Mouse (Mus musculus) neural tube, embryonic 15.5 days (tissue): ENCODE measurements around the gene Lamp1. TPM values are rescaled to one million over a fixed set of nuclear protein-coding genes. Genes with fewer than 3 reads are reported as not detected.
A peak's percentile ranks its signal among the peaks of the same experiment; 100 is the strongest.
"Not testable (repeated sequence)": the region's sequence is repeated elsewhere in the genome, so short reads cannot be mapped to it uniquely, and the experiment has no call there.

ENCODE experiments used
- ATAC-seq: fragments of 200-750 bp; cut with Nextera tagmentation; 2 replicates; pipeline ENCODE4 v1.8.0; 2017; ENCODE audit warnings: mild to moderate bottlenecking, moderate TSS enrichment, moderate library complexity; ENCODE audit not compliant: low FRiP score
- H3K27ac ChIP-seq: fragments of 300-500 bp; sonication (generic); replicated peaks from 2 replicates; pipeline ENCODE4 v1.5.1; 2015; ENCODE audit warnings: mild to moderate bottlenecking, inconsistent platforms
- H3K27me3 ChIP-seq: fragments of 300-500 bp; sonication (generic); replicated peaks from 2 replicates; pipeline ENCODE4 v1.6.1; 2015; ENCODE audit warnings: inconsistent platforms
- H3K36me3 ChIP-seq: fragments of 300-500 bp; sonication (generic); 2 replicates; pipeline ENCODE4 v1.6.1; 2015; ENCODE audit warnings: inconsistent platforms
- H3K4me1 ChIP-seq: fragments of 300-500 bp; sonication (generic); 2 replicates; pipeline ENCODE4 v1.6.1; 2015; ENCODE audit warnings: inconsistent platforms
- H3K4me2 ChIP-seq: fragments of 300-500 bp; sonication (generic); 2 replicates; pipeline ENCODE4 v1.6.1; 2015; ENCODE audit warnings: inconsistent platforms, mild to moderate bottlenecking, moderate library complexity
- H3K4me3 ChIP-seq: fragments of 300-500 bp; sonication (generic); replicated peaks from 2 replicates; pipeline ENCODE4 v1.5.1; 2015; ENCODE audit warnings: mild to moderate bottlenecking, inconsistent platforms
- H3K9ac ChIP-seq: fragments of 300-500 bp; sonication (generic); replicated peaks from 2 replicates; pipeline ENCODE4 v1.6.1; 2015; ENCODE audit warnings: mild to moderate bottlenecking, inconsistent platforms
- H3K9me3 ChIP-seq: fragments of 300-500 bp; sonication (generic); replicated peaks from 2 replicates; pipeline ENCODE4 v1.6.1; 2016; ENCODE audit warnings: inconsistent platforms
- WGBS: fragments of 180-500 bp; shearing (Covaris S2); methylation state at CpG from one replicate; pipeline ENCODE4 v1.1.7; 2015; ENCODE audit warnings: mixed read lengths; 5-methylcytosine and 5-hydroxymethylcytosine counted together
- polyA plus RNA-seq: library from polyadenylated mRNA; unstranded; fragments of >200 nt; fragmentation: Nextera tagmentation; extraction: Ambion mirVana; gene quantifications from 2 replicates; pipeline ENCODE4 v1.2.1, GENCODE M21; 2015

The Lamp1 gene
- polyA plus RNA-seq: 286 and 295 TPM in 2 replicates

- Histone ChIP-seq H3K9me3 (no peaks in the 10 kb centered on the region), H3K27ac (peak within 1 kb of the TSS; percentile 85), H3K4me2 (peak within 1 kb of the TSS; percentile 94), H3K4me1 (peaks cover 37% of the 10 kb centered on the region), H3K9ac (peak within 1 kb of the TSS; percentile 96), H3K27me3 (no peaks in the 10 kb centered on the region), H3K4me3 (peak within 1 kb of the TSS; percentile 98), H3K36me3 (peaks cover 6% of the 10 kb centered on the region; the same call in 1 of the 2 replicates)
- peak; percentile 99 for ATAC-seq
- WGBS: 2% methylated on average over 41 of the region's 50 CpGs
Measured at GRCm38 (mm10) chr8:13158718-13159376, at the start of gene Lamp1. Gene Lamp1 (plus strand): TSS chr8:13159161.

- Histone ChIP-seq H3K9me3 (no peaks in the 10 kb centered on the region), H3K27ac (no peak overlapping the region), H3K9ac (no peak overlapping the region), H3K27me3 (no peaks in the 10 kb centered on the region), H3K4me2 (no peak overlapping the region), H3K36me3 (no peaks in the 10 kb centered on the region), H3K4me3 (no peak overlapping the region), H3K4me1 (peaks cover 43% of the 10 kb centered on the region)
- WGBS: 44% methylated on average over 1 of the region's 1 CpGs
- no peak for ATAC-seq
Measured at GRCm38 (mm10) chr8:13109416-13109960, 49.5 kb upstream of the Lamp1 start.

- Histone ChIP-seq H3K36me3 (peaks cover 4% of the 10 kb centered on the region; the same call in 1 of the 2 replicates), H3K4me2 (no peak overlapping the region), H3K4me3 (no peak overlapping the region), H3K9me3 (no peaks in the 10 kb centered on the region), H3K9ac (no peak overlapping the region), H3K4me1 (peaks cover 36% of the 10 kb centered on the region), H3K27me3 (no peaks in the 10 kb centered on the region), H3K27ac (no peak overlapping the region)
- no peak for ATAC-seq
- 91% methylated on average over 11 of the region's 11 CpGs for WGBS
Measured at GRCm38 (mm10) chr8:13111917-13112316, 47.0 kb upstream of the Lamp1 start.

- Histone ChIP-seq H3K36me3 (peaks cover 4% of the 10 kb centered on the region; the same call in 1 of the 2 replicates), H3K27me3 (no peaks in the 10 kb centered on the region), H3K4me3 (no peak overlapping the region), H3K9me3 (no peaks in the 10 kb centered on the region), H3K4me1 (peaks cover 25% of the 10 kb centered on the region), H3K4me2 (no peak overlapping the region), H3K27ac (no peak overlapping the region), H3K9ac (no peak overlapping the region)
- no peak for ATAC-seq
- 92% methylated on average over 4 of the region's 4 CpGs for WGBS
Measured at GRCm38 (mm10) chr8:13113232-13113631, 45.7 kb upstream of the Lamp1 start.

GRCm38 (mm10) chr8:13117096-13117495 lies 41.9 kb upstream of the Lamp1 start:
- H3K27me3 ChIP-seq: no peaks in the 10 kb centered on the region
- H3K9ac ChIP-seq: no peak overlapping the region
- no peaks in the 10 kb centered on the region for H3K4me1 ChIP-seq
- H3K36me3 ChIP-seq: peaks cover 17% of the 10 kb centered on the region; the same call in 1 of the 2 replicates
- H3K9me3 ChIP-seq: no peaks in the 10 kb centered on the region
- WGBS: 92% methylated on average over 2 of the region's 2 CpGs
- ATAC-seq: no peak
- H3K27ac ChIP-seq: no peak overlapping the region
- no peak overlapping the region for H3K4me3 ChIP-seq
- no peak overlapping the region for H3K4me2 ChIP-seq

GRCm38 (mm10) chr8:13118516-13118915 lies 40.4 kb upstream of the Lamp1 start:
- Histone ChIP-seq H3K9me3 (no peaks in the 10 kb centered on the region), H3K4me1 (no peaks in the 10 kb centered on the region), H3K4me2 (no peak overlapping the region), H3K27me3 (no peaks in the 10 kb centered on the region), H3K36me3 (peaks cover 27% of the 10 kb centered on the region), H3K9ac (no peak overlapping the region), H3K4me3 (no peak overlapping the region), H3K27ac (no peak overlapping the region)
- no peak for ATAC-seq
- 91% methylated on average over 3 of the region's 3 CpGs for WGBS

GRCm38 (mm10) chr8:13120882-13121665 lies 37.9 kb upstream of the Lamp1 start:
- no peak overlapping the region for H3K4me2 ChIP-seq

GRCm38 (mm10) chr8:13122887-13123421 lies 36.0 kb upstream of the Lamp1 start:
- H3K27ac ChIP-seq: no peak overlapping the region
- no peak for ATAC-seq
- no peaks in the 10 kb centered on the region for H3K4me1 ChIP-seq
- H3K36me3 ChIP-seq: peaks cover 66% of the 10 kb centered on the region
- H3K9me3 ChIP-seq: no peaks in the 10 kb centered on the region
- H3K4me3 ChIP-seq: no peak overlapping the region
- H3K4me2 ChIP-seq: no peak overlapping the region
- no peaks in the 10 kb centered on the region for H3K27me3 ChIP-seq
- WGBS: 94% methylated on average over 7 of the region's 7 CpGs
- H3K9ac ChIP-seq: no peak overlapping the region

More at GRCm38 (mm10) chr8:13120882-13121665, 37.9 kb upstream of the Lamp1 start:
- Histone ChIP-seq H3K4me1 (no peaks in the 10 kb centered on the region), H3K9me3 (no peaks in the 10 kb centered on the region), H3K27ac (no peak overlapping the region), H3K4me3 (no peak overlapping the region), H3K27me3 (no peaks in the 10 kb centered on the region), H3K36me3 (peaks cover 47% of the 10 kb centered on the region), H3K9ac (no peak overlapping the region)
- 85% methylated on average over 7 of the region's 7 CpGs for WGBS
- no peak for ATAC-seq

- no peak overlapping the region for H3K9ac ChIP-seq
- H3K27me3 ChIP-seq: no peaks in the 10 kb centered on the region
- no peak overlapping the region for H3K27ac ChIP-seq
- no peaks in the 10 kb centered on the region for H3K9me3 ChIP-seq
- no peak overlapping the region for H3K4me2 ChIP-seq
- no peak overlapping the region for H3K4me3 ChIP-seq
- H3K4me1 ChIP-seq: no peaks in the 10 kb centered on the region
- ATAC-seq: no peak
- H3K36me3 ChIP-seq: peaks cover 75% of the 10 kb centered on the region
- WGBS: 95% methylated on average over 8 of the region's 8 CpGs
Measured at GRCm38 (mm10) chr8:13124897-13125296, 34.1 kb upstream of the Lamp1 start.

- H3K4me1 ChIP-seq, H3K9me3 ChIP-seq, H3K27ac ChIP-seq, ATAC-seq, H3K4me3 ChIP-seq, H3K27me3 ChIP-seq, H3K4me2 ChIP-seq, H3K9ac ChIP-seq: not testable (repeated sequence)
- WGBS: 69% methylated on average over 9 of the region's 9 CpGs
- peaks cover 90% of the 10 kb centered on the region for H3K36me3 ChIP-seq
Measured at GRCm38 (mm10) chr8:13132220-13132619, 26.7 kb upstream of the Lamp1 start.

GRCm38 (mm10) chr8:13139641-13140182 lies 19.2 kb upstream of the Lamp1 start:
- Histone ChIP-seq H3K27ac (no peak overlapping the region), H3K4me1 (no peaks in the 10 kb centered on the region), H3K9ac (no peak overlapping the region), H3K4me2 (no peak overlapping the region), H3K9me3 (no peaks in the 10 kb centered on the region), H3K27me3 (no peaks in the 10 kb centered on the region), H3K36me3 (peaks cover 98% of the 10 kb centered on the region), H3K4me3 (no peak overlapping the region)
- no peak for ATAC-seq
- 92% methylated on average over 6 of the region's 6 CpGs for WGBS
